Mouse (Mus musculus): ENCODE measurements around the gene Morn3.

DNA sequence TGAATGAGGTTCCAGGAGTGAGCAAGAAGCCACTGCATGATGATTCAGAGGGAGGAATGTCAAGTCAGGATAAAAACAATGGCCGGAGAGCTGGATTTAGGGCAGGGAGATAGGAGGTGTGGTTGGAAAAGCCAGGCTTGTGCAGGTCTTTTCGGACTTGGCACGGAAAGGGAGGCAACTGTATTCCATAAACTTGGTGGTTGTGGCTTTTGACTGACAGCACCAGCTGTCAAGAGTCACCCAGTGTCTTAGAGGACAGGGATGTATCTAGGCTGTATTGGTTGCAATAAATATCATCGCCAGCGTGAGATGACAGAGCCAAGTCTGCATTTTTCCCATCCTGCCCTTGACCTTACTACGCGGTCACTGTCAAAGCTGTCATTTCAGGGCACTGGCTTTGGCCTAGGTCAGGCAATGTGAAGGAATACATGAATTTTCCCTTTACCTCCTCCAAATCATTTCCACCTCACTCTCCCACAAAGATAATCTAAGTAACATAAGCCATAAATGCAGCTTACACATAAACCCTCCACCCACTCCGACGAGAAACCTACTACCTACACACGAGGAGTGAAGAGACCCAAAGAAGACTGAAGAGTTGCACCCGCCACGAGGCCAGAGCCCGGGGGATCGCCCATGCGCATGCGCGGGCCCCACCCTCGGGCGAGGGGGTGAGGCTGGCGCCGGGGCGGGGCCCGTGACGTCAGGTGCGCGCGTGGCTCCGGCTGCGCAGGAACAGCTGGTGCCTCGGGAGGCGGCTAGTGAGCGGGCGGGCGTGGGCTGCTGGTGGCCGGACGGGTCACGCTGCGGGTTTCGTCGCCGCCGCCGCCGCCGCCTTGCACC is 29.0 kb upstream of the Morn3 start:
- TF ChIP-seq HCFC1 (IDR thresholded peaks at IDR 0.05; ENCODE audit: borderline replicate concordance, insufficient read depth, low read length) = no peak
- no peak for TF ChIP-seq ZNF384 (IDR thresholded peaks at IDR 0.05; ENCODE audit: low read depth, low read length)

Data from ES-E14 (cell line).